Mouse (Mus musculus): ENCODE measurements around the gene Top1.
"Not testable (repeated sequence)": the region's sequence is repeated elsewhere in the genome, so short reads cannot be mapped to it uniquely, and the experiment has no call there.

The Top1 gene

DNA sequence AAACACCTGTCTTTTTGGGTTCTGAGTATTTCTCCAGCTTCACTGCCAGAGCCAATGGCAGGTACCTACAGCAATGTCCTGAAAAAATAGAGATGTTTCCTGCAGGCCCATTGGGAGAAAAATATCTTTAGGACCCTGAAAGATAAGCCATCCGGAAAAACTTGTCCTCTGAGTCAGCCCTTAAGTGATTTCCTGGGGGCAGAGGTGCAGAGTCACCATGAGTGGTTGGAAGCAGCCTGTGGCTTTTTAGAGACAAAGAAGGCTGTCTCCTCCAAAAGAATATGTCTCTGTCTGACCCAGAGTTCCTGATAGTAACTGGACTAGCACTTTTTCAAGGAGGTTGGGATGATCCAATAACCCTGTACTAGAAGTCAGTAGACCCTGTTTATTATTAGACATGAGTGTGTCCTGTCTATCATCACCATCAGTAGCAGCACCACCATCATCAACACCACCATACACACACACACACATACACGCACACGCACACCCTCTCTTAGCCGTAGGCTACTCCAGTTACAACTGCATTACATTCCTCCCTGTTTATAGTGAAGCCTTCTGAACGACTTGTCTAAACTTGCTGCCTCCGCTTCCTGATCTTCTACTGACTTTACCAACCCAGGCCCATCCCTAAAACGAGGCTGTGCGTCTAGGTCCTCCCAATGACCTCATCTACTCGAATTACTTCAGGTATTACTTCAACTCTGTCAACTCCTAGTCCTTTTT lies 14.7 kb upstream of the Top1 start:
- no peak for DNase-seq (ENCODE audit: low spot score)

DNA sequence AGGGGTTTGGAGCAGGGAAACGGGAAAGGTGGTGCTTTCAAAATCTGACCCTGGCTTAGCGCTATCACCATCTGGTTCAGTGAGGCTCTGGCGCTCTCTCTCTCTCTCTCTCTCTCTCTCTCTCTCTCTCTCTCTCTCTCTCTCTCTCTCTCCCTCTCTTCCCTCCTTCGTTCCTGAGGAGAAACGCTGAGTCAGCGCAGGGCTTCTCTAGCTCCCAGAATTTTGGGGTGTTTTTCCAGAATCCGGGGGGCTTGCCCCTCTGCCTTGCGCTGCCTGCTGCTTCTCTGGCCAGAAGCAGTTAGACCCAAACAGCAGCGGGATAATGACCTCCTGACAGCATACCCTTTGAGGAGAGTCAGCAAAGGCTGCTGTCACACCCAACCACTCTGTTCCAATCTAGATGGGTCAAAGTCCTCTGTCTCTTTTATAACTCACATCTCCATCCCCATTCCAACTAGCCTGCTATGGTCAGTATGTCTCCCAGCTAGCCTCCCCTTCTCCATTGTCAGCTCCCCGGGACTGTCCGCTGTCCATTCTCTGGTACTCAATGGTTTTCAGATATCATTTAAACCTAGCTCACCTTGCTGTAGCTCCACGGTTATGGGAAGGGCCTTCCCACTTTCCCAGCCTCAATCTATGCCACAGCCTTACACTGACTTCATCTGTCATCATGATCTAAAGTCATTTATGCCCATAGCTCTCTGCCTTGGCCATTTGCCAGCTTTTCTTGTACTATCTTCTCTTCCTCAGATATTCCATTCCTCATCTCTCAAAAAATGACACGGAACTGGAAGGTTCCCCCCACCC lies 5.6 kb upstream of the Top1 start:
- no peak for DNase-seq (ENCODE audit: low spot score)

DNA sequence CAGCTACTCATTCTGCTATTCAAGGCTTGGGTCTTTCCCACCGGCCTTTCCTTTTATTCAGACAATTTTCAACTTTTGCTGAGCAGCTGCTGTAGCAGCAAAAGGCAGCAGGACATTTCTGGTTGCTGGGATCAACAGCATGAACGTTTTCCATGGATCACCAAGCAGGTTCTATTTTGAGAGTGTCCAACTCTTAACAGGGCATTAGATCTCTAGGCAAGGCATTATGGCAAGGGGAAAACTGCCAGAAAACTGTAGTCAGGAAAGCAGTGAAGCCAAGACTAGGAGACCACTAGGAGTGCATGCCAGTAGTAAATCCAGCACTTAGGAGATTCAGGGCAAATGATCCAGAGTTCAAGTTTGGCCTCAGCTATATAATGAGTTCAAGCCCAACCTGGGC lies 4.5 kb upstream of the Top1 start:
- DNase-seq (ENCODE audit: low spot score) = no peak

DNA sequence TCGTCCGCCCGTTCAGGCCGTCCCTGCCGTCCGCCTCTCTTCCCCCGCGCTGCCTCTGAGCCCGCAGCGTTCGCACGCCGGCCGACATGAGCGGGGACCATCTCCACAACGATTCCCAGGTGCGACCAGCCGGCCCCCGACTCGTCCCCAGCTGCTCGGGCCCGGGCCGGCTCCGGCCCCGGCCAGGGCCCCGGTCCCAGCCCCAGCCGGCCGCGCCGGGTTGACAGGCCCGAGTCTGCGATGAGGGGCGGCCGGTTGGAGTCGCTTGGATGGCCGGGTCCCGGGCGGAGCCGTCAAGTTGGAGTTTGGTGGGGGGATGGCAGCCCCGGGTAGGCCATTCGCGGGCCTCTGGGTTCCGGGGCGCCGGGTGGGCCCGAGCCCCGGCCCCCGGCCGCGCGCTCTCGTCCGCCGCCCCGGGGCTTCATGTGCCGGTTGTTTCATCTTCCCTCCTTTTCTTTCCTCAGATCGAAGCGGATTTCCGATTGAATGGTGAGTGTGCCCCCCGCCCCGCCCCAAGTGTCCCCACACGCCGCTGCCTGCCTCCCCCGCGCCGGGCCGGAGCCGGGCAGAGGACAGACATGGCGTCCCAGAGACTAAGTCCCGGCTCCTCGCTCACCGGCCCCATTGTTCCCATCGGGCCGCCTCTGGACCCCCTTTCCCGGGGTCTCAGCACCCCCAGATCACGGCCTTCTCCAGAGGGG lies 606 bp downstream of the Top1 start:
- DNase-seq (ENCODE audit: low spot score) = peak; percentile 64

DNA sequence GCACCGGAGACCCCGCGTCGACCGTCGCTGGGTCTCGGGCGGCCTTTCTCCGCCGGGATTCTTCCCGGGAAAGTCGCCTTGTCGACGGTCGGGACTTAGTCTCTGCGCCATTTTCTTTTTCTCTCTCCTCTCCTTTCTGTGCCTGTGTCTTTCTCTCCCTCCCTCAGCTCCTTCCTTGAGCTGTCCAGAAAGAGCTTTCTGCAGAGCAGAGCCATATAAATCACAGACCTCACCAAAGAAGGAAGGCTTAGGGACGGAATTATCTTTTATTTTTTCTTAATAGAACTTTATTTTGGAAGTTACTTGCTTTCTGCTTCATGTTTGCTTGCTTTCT lies 1.1 kb downstream of the Top1 start:
- peak; percentile 75 for DNase-seq (ENCODE audit: low spot score)

DNA sequence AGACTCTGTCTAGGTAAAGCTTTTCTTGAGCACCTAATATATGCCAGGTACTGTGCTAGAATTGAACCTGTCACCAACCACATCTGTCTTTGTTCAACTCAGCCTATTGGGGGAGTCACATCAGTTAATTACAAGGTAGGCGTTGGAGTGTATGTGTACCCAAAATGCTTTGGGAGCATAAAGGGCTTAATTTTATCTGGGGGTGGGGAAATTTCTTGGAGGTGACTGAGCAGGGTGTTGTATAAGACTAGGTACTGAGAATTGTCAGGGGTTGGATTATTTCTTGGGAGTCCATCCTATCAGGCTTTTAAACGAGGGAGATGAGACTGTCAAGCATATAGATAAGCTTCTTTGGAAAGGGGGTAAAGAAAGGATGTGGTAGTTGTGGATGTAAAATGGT lies 2.4 kb downstream of the Top1 start:
- DNase-seq (ENCODE audit: low spot score) = no peak

DNA sequence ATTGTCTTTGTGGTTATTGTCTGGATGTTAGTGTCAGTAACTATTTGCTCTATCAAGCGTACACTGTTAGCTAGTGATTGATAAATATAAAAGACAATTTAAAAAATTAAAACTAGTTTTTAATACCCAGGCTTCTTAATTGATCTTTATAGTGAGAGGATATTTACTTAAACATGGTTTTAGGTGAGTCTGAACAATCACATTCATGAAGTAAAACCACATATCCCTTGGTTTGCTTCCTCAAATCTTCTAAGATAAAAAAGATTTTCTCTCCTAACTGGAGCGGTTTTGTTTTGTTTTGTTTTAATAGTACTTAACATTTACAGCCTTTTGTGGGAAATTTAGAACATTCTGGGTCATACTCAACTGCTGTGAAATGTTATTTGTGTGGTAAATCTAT lies 3.4 kb downstream of the Top1 start:
- no peak for DNase-seq (ENCODE audit: low spot score)

DNA sequence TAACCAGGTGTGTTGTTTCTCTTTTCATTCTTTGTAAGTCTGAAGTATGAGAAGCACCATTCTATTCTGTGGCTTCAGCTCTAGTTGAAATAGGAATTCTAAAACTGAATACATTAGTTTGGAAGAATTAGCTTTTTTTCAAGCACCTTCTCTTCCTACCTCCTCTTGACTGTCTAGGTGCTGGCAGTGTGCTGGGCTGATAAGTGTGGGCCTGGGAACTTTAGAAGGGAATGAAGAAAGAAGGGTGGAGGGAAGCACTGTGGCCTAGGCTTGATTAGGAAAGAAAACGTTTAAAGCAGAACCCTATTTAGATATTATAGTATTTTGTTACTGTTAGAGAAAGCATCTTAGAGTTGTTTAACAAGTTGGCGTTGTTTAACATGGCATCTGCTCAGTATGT lies 5.5 kb downstream of the Top1 start:
- no peak for DNase-seq (ENCODE audit: low spot score)

DNA sequence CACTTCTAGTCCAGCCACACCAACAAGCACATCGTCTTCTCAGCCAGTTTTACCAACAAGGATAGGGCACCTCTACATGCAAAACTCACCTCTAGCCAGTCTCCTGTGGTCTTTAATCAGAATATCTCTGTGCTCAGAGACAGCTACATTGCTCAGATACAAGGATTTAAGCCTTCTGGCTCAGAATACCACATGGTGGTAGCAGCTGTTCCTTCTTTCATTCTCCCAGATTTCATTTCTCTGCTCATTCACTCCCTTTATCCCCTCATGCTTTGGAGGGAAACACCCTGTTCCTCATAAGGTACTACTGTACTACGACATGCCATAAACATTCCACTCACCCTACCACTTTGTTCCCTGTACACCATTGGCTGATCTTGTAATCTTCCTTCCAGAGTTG lies 7.5 kb downstream of the Top1 start:
- DNase-seq (ENCODE audit: low spot score) = no peak

DNA sequence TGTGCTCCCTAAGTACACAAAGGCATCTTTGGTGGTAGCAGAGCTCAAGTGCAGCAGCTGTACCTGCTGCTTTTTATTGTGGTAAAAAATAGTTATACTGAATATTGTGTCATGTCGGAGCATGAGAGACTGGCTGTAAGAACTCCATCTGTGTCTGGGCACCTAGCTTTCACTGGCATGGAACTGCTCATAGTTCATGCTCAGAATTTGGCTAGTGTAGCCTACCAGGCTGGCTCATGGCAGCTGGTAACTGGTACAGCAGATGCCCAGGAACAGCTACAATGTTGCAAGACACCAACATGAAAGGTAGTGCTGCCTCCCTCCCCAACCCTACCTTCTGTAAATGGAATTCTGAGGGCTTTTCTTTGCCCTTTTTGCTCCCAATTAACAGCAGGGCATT lies 9.9 kb downstream of the Top1 start:
- no peak for DNase-seq (ENCODE audit: low spot score)

DNA sequence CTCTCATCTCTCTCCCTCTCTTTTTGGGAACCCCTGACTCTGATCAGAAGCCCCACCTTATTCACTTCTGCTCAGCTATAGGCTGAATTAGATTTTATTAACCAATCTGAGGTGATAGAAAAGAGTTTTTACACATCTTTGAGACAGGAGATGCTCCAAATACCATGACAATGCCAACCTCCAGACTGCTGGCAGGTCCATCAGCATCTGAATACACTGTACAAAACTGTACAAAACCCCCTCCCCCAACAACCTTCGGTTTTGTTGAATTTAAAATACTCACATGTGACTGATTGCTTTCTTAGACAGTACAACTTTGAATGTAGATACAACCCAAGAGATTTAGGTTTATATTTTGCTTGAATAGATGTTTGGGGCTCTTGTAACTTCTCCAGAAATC lies 10.5 kb downstream of the Top1 start:
- DNase-seq (ENCODE audit: low spot score) = no peak

DNA sequence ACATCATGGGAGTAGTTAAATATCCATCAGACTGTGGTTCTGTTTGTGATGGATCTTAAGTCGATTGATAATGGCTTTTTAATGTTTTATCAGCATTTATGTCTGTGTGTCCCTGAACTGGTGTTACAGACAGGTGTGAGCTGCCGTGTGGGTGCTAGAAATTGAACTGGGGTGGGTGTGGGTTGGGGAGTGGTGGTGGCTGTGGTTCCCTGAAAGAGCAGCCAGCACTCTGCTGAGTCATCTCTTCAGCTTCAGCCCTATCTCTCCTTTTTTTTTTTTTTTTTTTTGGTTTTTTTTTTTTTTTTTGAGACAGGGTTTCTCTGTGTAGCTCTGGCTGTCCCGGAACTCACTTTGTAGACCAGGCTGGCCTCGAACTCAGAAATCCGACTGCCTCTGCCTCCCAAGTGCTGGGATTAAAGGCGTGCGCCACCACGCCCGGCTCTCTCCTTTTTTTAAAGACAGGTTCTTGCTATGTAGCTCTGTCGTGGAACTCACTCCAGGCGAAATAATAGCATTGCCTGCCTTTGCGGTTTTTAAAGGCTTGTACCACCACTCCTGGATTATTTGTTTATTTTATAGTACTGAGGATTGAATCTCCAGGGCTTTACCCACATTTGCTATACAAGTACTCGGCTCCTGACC lies 12.2 kb downstream of the Top1 start:
- no peak for DNase-seq (ENCODE audit: low spot score)

DNA sequence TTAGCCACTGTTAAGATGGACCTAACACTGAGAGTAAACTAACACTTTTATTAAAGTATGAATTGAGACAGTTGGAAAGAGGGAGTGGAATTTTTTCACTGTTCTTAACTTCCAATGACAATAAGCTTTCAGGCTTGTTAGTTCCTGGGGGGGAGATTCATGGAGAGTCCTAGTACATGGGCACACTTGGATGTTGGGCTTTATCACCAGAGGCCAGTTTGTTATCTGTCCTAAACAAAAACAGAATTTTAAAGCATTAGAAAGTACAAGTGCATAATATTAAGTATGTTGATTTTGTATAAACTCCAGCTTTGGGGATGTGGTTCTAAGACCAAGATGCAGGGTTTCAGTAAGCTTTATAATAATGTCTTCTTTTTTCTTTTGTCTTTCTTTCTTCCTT lies 13.1 kb downstream of the Top1 start:
- DNase-seq (ENCODE audit: low spot score) = no peak

DNA sequence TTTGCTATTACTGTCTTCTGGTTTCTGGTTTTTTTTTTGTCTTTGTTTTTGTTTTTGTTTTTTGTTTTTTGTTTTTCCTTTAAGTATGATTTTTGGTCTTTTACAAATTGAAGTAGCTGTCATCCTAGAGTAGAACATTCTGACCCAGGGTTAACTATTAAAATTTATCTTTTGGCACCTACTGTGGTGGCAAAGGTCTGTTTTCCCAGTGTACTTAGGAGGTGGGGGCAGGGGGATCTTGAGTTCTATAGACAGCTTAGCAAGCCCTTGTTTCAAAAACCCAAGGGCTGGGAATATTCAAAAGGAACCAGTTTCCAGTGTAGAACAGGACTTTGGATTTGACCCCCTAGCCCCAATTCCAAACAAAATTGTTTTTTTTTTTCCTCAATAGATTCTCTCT lies 18.7 kb downstream of the Top1 start:
- peak; percentile 59 for DNase-seq (ENCODE audit: low spot score)

DNA sequence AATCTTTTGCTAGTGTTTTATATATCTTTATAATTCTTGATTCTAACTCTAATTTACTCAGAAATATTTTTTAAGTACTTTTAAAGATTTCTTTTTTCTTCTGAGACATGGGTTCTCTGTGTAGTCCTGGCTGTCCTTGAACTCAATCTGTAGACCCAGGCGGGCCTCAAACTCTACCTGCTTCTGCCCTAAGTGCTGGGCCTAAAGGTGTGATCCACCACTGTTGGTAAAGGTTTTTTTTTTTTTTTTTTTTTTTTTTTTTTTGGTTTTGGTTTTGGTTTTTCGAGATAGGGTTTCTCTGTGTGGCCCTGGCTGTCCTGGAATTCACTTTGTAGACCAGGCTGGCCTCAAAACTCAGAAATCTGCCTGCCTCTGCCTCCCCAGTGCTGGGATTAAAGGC lies 19.3 kb downstream of the Top1 start:
- not testable (repeated sequence) for DNase-seq (ENCODE audit: low spot score)

DNA sequence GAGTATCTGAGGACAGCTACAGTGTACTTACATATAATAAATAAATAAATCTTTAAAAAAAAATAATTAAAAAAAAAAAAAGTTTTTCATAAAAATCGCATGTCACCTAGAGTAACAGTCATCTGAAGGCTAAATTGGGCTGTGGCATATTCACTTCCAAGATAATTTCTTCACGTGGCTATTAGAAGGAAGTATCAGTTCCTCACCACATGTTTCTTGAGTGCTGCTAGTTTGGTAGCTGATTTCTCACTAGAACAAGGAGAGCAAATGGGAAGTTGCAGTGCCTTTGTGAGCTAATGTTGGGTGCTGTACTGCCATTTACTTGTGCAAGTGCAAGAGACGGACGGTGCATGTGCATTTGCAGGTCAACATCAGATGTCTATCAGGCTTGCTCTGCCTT lies 21.6 kb downstream of the Top1 start:
- DNase-seq (ENCODE audit: low spot score) = no peak

DNA sequence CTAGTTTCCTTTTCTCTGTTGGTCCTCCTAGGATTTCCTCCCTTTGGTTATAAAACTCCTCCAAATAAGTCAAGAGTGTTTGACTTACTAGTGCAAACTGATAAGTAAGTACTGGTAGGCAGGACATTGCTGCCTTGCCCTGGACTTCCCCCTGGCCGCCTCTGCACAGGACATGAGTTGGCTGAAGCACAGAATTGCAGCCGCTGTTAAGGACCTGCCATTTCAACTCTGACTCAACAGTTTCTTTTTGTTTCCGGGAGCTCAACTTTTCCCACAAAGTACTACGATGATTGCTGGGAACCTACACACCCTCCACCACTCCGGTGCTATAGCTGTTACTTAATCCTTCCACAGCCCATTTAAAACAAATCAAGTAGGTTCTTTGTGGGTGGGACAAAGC lies 54.6 kb downstream of the Top1 start:
- DNase-seq (ENCODE audit: low spot score) = peak; percentile 91

DNA sequence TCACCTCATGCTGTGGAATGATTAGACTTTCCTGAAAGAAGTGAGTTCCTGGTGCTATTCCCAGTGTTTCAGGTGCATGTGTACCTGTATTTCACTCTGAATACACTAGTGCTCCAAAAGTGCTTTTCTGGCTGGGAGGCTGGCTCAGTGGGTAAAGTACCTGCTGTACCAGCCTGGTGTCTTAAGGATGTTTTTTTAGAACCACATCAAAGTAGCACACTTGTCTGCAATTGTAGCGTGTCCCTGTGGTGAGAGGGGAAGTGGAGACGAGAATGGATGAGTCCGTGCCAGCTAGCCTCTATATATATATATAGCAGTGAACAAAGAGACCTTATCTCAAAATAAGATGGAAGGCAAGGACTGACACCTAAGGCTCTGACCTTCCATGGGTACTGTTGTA lies 55.9 kb downstream of the Top1 start:
- no peak for DNase-seq (ENCODE audit: low spot score)

DNA sequence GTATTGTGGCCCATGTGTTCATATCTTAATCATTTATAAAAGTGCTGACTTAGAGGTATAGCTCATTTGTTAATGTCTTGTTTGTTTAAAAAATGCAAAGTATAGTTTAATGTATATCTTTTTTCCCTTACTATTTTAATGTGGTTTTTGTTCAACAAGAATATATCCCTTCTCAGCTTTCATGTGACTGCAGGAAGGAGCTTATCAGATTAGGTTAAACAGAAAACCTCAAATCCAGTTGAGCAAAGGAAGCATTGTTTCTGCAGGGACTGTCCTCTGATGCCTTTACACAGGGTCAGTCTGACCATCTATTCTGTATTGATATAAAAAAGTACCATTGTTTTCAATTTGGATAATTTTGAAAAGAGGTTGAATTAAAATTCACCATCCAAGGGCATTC lies 57.1 kb downstream of the Top1 start:
- DNase-seq (ENCODE audit: low spot score) = no peak

DNA sequence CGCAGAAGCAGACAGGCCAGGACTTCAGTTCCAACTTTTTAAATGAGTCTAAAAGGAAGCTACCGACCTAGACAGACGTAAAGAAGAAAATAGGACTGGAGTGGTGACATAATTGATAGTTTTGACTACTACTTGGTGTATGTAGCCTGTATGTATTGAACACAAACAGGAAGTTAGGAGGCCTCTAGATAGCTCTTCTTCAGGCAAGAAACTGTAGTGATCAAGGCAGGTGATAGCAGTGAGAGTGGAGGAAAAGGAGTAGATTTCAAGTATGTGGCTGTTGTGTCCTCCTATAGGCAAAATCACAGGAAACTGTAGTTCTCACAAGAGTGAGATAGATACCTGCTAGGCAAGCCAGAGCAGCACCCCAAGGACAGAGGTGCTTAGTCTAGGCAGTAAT lies 62.0 kb downstream of the Top1 start:
- DNase-seq (ENCODE audit: low spot score) = no peak

DNA sequence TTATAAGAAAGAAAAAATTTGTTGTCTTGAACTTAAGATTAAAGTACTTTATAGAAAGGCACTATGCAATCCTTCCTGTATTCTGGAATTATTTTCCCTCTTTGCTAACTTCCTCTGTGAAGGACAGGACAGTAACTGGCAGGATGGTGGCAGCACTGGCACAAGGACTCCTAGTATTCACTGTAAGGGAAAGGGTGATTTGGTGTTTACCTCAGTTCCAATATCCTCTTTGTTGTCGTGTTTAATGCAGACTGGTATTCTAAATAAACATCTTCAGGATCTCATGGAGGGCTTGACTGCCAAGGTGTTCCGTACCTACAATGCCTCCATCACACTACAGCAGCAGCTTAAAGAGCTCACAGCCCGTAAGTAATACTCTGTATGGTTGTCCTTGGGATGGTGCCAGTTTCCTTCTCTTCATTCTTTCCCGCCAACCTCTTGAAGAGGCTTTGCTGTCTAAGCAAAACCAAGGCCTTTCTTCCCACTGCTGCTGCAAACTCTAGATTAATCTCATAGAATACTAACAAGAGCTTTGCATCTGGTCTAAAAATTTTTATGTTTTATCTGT lies 69.9 kb downstream of the Top1 start:
- DNase-seq (ENCODE audit: low spot score) = no peak

DNA sequence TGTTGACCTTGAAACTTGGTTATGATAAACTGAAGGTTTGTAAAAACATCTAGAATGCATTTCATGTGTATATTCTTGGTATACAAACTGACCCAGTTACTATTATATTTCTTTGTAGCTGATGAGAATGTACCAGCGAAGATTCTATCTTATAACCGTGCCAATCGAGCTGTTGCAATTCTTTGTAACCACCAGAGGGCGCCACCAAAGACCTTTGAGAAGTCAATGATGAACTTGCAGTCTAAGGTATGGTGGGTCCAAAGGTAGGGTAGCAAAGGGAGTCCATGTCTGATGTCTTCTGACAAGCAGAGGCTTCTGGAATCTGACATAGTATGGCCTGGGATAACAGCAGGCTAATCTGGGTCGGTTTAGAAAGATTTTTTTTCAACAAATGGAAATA lies 71.6 kb downstream of the Top1 start:
- DNase-seq (ENCODE audit: low spot score) = peak; percentile 61

DNA sequence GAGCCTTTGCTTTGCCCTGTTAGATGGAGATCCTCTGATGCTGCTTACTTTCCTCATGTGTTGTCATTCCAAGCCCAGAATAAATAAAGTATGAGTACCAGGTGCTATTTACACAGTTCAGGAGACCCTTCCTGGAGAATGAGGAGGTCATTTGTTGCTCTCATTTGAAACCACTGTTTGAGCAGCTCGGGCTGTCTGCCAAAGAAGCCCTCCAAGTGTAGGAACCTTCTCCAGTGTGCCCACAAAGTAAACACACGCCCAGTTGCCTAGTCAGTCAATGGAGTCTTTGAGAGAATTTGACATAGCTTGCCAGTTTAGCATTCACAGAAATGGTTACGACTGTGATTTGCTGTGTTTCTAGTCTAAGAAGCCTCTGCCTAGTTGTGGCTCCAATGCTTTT lies 73.1 kb downstream of the Top1 start:
- no peak for DNase-seq (ENCODE audit: low spot score)

Measured in adipocyte (in vitro differentiated cells).